Mouse (Mus musculus): ENCODE measurements around the gene Knop1.

DNA sequence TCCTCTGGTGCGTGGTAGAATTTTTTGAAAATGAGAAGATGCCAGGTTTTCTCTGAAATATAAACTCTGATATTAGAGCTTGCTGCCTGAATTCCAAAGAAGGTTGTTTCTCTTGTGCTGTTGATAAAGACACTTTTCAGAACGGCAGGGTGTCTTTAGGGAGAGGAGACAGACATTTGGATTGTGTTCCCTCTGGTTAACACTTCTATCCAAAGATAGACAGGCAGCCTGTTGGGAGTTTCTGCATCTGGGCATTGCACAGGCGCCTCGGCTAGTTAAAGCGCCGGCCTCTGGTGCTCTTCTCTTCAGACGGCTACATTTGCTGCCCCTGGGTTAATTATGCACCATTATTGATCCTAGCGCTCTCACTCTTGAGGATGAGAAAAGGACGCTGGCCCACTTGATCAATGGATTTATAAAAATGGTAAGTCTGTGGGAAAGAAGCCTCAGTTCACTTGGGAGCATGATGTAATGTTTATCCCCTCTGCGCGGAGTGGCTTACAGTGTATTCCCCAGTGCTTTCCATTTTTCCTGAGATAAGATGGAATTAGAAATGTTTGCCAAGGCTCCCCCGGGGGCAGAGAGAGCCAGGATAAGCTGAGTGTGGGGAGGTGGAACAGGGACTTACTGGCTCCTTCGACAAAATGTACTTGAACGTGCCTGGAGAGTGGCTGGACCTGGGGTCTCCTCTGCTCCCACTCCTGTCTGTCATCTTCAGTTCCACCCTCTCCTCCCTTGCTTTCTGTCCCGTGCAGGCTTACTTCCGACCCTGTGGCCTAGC is 49.2 kb downstream of the Knop1 start:
- no peak for TF ChIP-seq CTCF (IDR thresholded peaks at IDR 0.05; ENCODE audit: borderline replicate concordance, insufficient read depth, low read length)
- no peak for TF ChIP-seq POLR2A (IDR thresholded peaks at IDR 0.05; ENCODE audit: low read depth, low read length)

Measured in embryonic fibroblast, embryonic 13.5 days (primary cell).